Mouse (Mus musculus) small intestine, adult 2 months (tissue): ENCODE data around the gene C87436.

Experiments used
- CTCF ChIP-seq: fragments of 200-500 bp; IDR thresholded peaks from 2 replicates; pipeline ENCODE4 v1.5.1; 2012; ENCODE audit warnings: low read depth, mild to moderate bottlenecking, control low read depth, inconsistent platforms, low read length, moderate library complexity, mixed read lengths; ENCODE audit not compliant: insufficient replicate concordance, insufficient read length; ENCODE audit errors: extremely low read depth
- POLR2A ChIP-seq: fragments of 200-500 bp; IDR thresholded peaks from 2 replicates; pipeline ENCODE4 v1.6.1; 2012; ENCODE audit warnings: low read depth, mild to moderate bottlenecking, control low read depth, inconsistent platforms, low read length, moderate library complexity

- TF ChIP-seq CTCF, result no peak
- no peak for TF ChIP-seq POLR2A
Measured at GRCm38 (mm10) chr6:86397257-86397980, 40.8 kb upstream of the C87436 start.
